Comparison of ENCODE assay signal across 7 mouse cellular contexts in genomic region chr1:191964773-191965481, GRCm38 (mm10). TPM values are rescaled to one million over a fixed set of nuclear protein-coding genes. Genes with fewer than 3 reads are reported as not detected.
DNase-seq lines count a peak whose midpoint lies in the region; ATAC-seq lines count a peak whose summit lies in the region.

No protein-coding gene starts in this region.

- peak; percentile 67 for ATAC-seq in intestine, embryonic 15.5 days

- intact Hi-C loops in left cerebral cortex, postnatal 25 days (cut with DNase I) = loop anchor here (1.0 kb wide), 2 partner anchors 128 to 131 kb away; no protein-coding TSS in a partner anchor

- no peaks in the 10 kb centered on the region for H3K36me3 ChIP-seq in intestine, embryonic 15.5 days

- H3K9me3 ChIP-seq in intestine, embryonic 15.5 days = no peaks in the 10 kb centered on the region

- peak; percentile 91 for DNase-seq in ZHBTc4 (ENCODE audit: low read depth, low spot score)
- peak; percentile 72 to 81 for DNase-seq in cerebellum, postnatal 36 days
- DNase-seq in gastrocnemius, adult 8-10 months (ENCODE audit: low spot score in 2 of 2) = peak; percentile 52 to 57
- DNase-seq in left cerebral cortex, postnatal 25 days (ENCODE audit: low spot score in 2 of 2) = peak; percentile 78 to 83
- peak; percentile 89 for DNase-seq in mesoderm, embryonic 11.5 days (ENCODE audit: low read depth, low spot score)
- DNase-seq in right cerebral cortex, postnatal 25 days = peak; percentile 63

- 0 out of 2 replicates have a peak overlapping the region, but pooled peaks have one; percentile 8 for H3K27ac ChIP-seq in intestine, embryonic 15.5 days

- H3K27me3 ChIP-seq in intestine, embryonic 15.5 days (replicated peaks) = no peaks in the 10 kb centered on the region

- peak overlapping the region; percentile 40; the same call in 1 of the 2 replicates for H3K4me2 ChIP-seq in intestine, embryonic 15.5 days (replicated peaks)

- H3K4me3 ChIP-seq in intestine, embryonic 15.5 days (replicated peaks) = no peak overlapping the region

- peak overlapping the region; percentile 26; the same call in 1 of the 2 replicates for H3K9ac ChIP-seq in intestine, embryonic 15.5 days

- WGBS in intestine, embryonic 15.5 days = 15% methylated on average over 13 of the region's 13 CpGs

- H3K4me1 ChIP-seq in intestine, embryonic 15.5 days (replicated peaks) = 0 out of 2 replicates have a peak, but pooled peaks cover 7% of the 10 kb centered on the region

RNA-seq across cellular contexts. Expression of gene Rd3, which starts 12.2 kb away (rescaled TPM):
- not detected for total RNA-seq in gastrocnemius, adult 8-10 months (2022)
- polyA plus RNA-seq in intestine, embryonic 15.5 days (2015; fragmentation: Nextera tagmentation; extraction: Ambion mirVana) = 0.18 and 0.20 TPM in 2 replicates
- total RNA-seq in left cerebral cortex, postnatal 25 days (2021) = under 1 TPM; 0.18 to 0.32 TPM

RNA-seq across cellular contexts. Expression of gene Slc30a1, which starts 58.4 kb away (rescaled TPM):
- 1 to 10 TPM; 5.4 to 8.7 (median 7.3) TPM for total RNA-seq in gastrocnemius, adult 8-10 months (2022)
- polyA plus RNA-seq in intestine, embryonic 15.5 days (2015; fragmentation: Nextera tagmentation; extraction: Ambion mirVana) = 4.5 and 5.5 TPM in 2 replicates
- total RNA-seq in left cerebral cortex, postnatal 25 days (2021) = 10 to 100 TPM; 28.2 to 36.9 TPM
